Mouse (Mus musculus) right cerebral cortex, postnatal 4 days (tissue): ENCODE results near the gene Ugt1a9.

ENCODE experiments used
- DNase-seq: peaks from one replicate; pipeline ENCODE4 v3.0.0-alpha.2; 2022

Gene Ugt1a9

DNA sequence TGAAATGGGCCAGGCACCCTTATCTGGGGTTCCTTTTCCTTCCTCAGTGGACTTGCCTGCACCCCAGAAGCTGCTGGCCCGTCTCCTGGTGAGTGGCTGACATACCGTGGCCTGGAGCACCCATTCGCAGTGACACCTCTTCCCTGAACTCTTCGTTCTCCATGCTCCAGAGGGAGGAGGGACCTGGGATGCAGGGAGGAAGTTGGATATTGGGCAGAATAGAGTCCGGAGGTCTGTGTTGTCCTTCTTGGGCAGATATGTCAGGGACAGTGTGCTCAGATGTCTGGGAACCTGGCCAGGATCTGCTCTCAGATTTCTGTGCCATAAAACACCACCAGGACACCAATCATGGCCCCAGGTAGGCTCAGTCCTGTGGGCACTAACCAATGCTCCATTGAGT, 169.5 kb downstream of the Ugt1a9 start:
- no peak for DNase-seq

DNA sequence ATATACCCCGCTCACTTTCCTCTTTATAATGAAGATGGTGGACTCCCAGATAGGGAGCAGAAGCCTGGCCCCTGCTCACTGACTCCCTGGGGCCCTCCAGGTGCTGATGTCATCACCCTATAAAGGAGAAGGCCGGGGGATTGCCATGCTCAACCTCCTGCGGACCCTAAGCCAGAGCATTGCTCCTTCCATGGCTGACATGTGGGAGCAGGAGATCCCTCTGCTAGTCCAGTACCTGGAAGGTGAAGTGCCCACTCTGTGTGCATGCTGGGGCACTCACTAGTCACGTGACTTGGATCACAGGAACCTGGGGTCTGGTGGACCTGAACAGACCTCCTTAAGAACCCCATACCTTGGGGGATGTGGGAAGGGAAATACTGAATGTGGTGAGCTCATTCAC, 170.0 kb downstream of the Ugt1a9 start:
- DNase-seq = no peak

DNA sequence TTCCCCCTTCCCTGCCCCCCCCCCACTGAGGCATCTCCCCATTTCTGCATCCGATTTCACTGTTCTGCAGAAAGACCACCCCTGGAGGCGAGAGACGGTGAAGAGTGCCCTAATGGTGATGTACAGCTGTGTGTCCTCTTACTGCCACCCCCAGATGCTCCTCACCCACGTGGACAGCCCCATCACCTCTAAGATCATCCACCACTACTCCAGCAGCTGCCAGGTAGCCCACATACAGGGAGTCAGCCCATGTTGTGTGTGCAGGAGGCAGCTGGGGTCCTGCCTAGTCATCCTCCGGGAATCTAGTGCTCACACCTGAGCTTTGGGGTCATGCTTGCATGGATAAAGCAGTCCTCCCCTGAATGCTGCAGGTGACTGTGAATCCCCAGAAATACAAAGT, 173.3 kb downstream of the Ugt1a9 start:
- DNase-seq = no peak

DNA sequence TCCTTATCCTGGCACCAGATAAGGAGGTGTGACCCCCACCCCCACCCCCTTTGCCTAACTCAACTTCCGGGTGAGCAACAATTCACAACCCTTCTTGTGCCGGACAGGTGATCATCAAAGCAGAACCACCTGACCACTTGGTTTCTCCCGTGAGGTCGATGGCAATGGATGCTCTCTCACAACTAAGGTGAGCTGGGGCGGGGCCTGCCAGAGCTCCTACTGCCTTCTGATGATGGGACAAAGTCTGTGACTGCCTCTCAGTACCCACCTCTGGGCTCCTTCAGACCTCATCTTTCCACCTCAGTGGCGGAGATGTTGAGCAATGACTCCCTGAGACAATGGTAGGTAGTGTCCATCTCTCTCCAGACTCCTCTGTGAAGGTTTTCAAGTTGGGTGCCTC, 175.3 kb downstream of the Ugt1a9 start:
- DNase-seq = no peak

DNA sequence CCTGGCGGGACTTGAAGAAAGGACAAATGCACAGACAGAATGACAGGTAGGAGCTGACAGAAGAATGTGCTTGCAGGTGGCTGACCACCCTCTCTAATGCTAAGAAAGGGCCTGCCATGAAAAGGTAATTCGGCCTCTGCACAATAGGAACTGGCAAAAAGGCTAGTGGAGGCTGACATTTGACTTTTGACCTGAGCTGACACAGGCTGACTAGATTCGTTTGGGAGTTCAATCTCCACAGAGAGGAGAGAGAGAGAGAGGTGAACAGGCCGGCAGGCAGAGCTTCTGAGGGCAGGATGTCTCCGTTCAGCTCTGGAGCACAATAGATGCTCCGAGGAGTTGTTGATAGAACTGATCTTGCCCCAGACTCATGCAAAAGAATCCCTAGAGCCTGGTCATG, 175.8 kb downstream of the Ugt1a9 start:
- no peak for DNase-seq

DNA sequence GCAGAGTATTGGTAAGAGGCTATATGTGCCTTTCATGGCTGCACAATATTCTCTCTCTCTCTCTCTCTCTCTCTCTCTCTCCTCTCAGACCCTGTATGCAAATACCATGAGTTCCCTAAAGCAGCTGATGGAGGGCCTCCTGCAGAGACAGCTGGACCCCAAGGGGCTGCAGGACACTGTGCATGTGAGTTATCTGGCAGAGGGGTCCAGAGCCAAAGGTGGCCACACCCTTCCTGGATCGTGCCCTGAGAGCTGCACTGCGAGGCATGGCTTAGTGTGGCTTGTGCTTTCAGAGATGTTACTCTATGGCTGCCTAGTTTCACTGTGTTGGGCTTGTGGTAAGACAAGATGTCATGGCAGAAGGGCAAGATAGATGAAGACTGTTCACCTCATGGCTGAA, 177.1 kb downstream of the Ugt1a9 start:
- no peak for DNase-seq

DNA sequence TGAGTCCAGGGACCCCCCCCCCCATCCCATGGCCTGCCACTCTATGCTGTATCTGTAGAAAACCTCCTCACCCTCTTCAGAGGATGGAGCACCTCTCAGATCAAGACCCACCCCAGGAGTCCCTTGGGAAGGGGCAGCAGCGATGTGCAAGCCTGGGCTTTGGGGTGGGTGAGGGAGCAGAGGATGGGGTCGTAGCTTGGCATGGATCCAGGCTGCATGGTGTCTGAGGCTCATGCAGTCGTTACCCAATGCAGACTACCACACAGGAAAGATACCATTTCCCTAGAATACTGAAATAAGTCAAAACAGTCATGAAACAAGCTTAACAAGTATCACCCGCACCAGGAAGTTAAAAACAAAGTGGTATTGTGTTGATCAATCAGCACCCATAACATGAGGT, 178.1 kb downstream of the Ugt1a9 start:
- no peak for DNase-seq

DNA sequence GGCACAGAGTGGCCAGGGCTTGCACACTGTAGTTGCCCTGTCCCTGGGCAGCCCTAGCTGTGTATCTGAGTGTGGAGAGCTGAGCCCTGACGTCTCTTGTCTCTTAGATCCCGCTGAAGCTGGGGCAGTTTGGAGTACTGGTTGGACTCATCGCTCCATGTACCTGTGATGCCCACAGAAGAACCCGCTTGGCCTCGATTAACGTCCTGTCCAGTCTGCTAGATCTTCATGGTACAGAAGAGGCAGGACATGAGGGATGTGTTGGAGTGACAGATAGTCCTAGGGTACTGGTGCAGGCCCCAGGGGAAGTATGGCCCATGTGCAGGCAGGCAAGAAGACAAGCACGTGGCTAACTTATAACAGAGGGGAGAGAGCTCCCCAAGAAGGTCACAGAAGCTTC, 179.0 kb downstream of the Ugt1a9 start:
- DNase-seq = no peak

DNA sequence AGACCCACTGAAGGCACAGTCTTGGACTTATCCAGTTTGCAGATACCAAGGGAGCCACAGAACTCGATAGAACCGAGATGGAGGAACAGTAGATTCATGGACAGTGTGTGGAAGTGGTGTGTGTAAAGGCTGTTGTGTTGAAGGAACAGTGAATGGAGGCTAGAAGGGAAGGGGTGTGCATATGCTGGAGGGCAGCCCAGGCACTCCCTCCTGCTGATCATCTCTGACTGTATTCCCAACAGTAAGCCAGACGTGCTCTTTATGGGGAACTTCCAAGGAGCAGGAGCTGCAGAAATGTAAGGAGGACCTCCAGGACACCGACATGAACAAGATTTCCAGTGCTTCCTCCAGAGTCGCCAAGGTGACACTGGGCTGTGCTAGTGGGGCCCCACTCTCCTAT, 179.4 kb downstream of the Ugt1a9 start:
- DNase-seq = no peak

DNA sequence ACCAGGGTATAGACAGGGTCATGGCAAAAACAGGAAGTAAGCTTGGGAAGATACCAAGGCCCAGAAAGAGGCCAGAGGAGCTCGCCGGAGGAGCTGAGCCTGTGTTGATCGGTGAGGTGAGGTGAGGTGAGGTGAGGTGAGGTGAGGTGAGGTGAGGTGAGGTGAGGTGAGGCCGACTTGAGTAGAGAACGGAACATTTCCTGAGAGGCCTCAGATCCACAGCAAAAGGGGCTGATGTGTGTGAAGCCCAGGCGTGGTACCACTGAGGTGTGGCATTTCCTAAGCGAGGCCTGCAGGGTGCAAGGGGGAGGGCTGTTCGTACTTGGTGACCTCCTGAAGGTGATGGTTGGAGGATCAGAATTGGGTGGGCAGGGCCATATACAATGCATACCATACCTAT, 182.5 kb downstream of the Ugt1a9 start:
- no peak for DNase-seq

DNA sequence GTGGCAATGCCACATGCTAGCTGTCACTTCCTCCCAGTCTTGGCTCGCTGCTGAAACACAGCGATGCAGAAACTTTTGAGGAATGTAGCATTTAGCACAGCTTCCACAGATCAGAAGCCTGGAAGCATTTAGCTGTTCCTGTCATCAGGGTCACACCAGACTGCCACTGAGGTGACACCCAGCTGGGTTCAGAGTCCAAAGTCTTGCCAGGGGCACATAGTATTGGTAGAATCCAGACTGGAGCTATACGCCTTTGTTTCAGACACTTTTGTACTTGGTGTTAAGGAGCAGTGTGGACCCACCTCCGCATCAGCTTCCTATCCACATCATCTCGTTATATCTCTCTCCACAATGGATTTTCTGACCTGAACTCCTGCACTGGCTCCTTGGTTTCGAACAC, 182.9 kb downstream of the Ugt1a9 start:
- no peak for DNase-seq

DNA sequence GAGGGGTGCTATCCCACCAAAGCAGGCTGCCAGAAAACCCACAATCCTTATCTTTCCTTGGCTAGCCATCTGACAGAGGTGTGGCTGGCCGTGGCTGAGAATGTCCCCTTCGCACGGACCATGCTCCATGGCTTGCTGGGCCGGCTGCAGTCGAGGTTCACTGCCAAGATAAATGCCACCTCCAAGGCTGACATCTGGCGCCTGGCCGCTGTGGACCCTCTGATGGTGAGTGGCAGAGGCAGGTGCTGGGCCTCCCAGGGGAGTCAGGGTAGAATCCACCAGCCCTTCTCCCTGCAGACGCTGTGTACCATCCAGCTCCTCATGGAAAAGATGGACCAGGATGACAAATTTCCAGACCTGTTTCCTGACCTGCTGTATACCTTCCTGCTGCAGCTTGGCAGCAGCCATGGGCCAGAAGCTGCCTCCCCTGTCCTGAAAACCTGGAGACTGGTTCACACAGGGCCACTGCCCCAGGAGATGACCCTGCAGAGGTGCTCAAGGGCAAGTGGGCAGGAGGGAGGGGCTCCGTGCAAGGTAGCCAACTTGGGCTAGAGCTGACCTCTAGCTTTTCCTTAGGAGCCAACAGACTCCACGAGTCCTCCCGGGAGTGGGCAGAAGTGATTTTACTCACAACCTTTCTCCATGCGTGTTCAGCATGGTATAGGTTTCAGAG, 184.3 kb downstream of the Ugt1a9 start:
- no peak for DNase-seq

DNA sequence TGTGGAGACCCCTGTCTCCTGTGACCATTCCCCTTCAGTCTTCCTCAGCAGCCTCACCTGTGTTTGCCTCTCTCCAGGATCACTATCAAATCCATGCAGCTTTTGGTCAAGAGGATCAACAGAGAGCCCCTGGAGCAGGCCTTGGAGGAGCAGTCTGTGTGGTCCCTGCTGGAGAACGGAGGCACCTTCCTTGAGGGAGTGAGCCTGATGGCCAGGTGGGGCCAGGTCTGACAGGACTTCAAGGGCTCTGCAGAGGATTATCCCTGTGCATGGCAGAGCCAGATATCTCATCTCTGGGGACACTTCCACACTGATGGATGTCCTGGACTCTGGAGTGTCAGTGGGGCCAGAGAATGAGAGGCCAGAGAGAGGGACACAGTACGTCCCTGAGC, 184.9 kb downstream of the Ugt1a9 start:
- DNase-seq = no peak

DNA sequence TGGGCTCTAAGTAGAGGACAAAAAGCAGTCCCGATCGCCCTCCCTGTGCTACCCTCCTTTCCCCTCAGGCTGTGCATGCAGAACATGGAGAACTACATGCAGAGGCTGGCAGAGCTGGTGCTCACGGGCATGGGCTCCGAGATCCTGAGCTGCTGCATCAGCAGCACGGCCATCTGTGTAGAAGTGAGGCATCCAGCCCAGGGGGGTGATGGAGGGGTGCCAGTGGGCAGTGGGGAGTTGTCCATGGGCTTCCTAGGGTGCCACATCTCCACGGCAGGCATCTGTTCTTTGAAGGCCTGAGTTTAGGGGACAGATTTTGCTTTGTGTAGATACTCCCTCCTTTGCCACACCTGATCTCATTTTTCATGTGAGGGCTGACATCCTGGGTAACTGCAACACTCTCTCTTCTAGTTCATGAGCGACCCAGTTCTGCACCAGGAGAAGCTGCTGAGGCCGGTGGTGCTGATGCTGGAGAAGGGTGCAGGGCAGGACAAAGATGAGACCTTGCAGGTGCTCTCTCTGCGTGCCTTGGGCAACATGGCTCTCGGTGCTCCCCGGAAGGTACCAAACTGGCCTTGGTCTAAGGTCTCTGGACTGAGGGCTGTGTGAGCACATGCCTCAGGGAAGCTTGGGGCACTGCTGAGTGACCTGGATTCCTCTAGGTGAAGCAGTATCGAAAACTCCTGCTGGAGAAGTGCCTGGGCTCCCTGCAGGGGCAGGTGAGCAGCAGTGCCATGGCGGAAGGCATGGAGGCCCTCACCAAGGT, 185.6 kb downstream of the Ugt1a9 start:
- no peak for DNase-seq

DNA sequence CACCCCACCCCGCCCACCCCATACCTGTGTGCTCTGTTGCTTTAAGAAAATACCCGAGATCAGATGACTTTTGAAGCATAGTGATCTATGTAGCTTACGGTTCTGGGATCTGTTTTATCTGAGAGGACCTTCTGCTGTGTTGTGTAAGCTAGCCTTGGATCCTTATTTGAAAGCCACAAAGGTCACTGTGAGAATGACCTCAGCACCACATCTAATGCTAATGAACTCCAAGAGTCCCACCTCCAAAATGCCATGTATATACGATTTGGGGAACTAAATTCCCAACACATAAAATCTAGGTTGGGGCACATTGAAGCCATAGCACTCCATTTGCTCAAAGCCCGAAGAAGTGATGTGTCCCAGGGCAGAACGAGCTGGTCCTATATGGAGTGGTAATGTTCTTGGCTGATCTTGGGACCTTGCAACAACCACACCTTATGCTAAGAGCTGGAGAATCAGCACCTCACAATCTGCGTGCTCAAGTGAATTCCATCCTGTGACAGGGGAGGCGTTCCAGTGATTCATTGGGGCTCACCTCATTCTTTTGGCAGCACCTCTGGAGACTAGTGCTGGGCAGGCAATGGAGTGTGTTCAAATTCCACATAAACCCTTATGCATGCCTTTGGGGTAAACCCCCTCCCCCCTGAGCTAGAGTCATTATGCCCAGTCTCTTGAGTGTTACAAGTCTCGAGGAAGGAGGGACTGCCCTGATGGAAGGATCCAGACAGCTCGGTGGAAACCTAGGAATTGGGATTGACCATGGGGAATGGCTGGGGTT, 186.5 kb downstream of the Ugt1a9 start:
- DNase-seq = no peak

DNA sequence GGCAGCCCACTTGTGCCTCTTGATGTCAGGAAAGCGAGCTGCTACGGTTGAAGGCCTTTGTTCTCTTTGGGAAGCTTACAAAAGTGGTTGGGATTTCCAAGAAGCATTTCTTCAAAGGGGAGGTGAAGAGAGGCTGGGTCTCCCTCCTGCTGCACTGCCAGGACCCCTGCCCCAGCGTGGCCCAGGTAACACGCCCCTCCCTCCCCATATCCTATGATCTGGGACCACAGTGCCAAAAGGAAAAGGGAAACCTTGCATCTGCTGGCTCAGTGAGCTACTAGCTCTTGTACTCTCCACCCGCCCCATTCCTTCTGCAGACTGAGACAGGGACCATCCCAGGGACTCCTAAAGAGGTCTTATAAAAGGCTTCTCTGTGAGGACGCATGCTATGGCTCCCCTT, 187.1 kb downstream of the Ugt1a9 start:
- DNase-seq = no peak

DNA sequence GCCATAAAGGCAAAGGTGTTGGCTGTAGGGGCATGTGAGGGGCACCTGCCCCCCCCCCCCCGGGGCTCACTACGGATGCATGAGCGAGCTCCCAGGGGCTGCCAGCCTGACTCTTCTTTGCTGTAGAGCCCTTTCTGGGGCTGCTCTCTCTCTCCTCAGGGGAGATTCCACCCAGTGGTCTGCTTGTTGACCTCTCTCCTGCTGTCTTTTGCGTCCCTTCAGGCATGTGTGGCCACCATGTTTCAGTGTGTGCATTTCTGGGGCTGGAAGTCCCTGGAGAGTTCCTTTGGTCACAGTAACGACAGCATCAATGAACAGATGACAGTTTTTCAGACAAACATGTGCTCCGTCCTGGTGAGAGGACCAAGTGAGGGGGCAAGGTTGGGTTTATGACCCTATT, 187.8 kb downstream of the Ugt1a9 start:
- no peak for DNase-seq

DNA sequence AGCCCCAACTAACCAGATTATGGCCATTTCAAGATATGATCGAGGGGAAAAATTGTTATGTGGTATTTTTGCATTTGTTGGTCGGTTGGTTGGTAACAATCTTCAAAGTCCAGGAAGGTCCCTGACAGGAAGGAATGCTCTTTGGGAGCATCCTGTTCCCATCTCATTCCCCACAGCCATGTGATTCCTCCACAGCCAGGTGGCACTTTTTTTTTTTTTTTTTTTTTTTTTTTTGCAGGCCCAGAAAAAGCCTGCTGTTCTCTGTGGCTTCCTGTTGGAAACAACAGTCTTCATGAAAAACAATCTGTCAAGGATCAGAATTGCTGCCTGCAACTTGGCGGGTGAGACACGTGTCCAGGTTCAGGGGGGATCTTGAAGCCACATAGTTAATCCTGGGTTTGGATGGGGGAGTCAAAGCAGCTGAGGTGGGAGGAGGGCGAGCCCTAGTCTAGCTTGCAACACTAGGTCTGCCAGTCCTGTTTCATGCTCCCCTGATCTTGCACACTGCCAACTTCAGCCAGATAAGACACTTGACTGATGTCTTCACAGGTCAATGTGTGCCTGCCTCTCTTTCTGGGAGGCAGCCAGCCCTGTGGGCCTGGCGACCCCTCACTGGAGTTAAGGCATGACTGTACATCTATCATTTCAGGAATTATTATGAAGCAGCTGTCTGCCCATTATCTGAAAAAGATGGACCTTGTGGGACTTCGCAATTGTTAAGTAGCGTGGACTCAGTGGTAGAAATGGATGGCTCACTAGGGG, 188.5 kb downstream of the Ugt1a9 start:
- no peak for DNase-seq

DNA sequence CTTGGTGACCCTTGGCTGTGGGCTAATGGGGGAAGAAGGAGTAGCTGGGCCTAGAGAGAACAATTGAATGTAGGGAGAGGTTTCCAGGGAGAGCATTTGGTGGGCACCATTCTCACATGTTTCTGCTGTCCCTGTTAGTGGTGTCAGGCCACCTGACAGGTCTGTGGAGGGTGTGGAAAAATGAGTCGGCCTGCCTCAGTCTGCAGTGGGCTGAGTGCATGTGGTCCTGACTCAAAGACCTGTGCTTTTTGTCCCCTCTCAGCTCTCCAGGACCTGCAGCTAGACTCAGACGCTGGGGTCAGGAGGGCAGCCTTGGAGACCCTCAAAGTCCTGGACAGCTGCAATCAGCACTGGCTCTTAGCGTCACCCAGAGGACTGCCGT, 189.0 kb downstream of the Ugt1a9 start:
- DNase-seq = no peak

DNA sequence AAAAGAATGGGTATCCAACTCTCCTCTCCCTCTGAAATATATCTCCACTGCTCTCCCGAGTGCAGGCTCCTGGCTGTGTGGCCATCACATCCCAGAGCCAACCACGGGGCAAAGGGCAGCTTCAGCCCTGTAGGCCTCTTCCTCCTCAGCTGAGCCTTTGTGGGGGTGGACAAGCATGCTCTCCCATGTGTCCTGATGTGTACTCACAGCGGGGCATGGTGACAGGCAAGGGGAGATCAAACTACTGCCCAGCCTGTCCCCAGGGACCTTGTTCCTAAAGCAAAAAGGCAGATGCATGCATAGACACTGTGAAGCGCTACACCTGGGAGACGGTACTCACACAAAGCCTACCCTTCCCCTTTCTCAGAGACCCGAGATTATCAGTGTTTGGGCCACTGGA, 189.5 kb downstream of the Ugt1a9 start:
- DNase-seq = peak; percentile 60

DNA sequence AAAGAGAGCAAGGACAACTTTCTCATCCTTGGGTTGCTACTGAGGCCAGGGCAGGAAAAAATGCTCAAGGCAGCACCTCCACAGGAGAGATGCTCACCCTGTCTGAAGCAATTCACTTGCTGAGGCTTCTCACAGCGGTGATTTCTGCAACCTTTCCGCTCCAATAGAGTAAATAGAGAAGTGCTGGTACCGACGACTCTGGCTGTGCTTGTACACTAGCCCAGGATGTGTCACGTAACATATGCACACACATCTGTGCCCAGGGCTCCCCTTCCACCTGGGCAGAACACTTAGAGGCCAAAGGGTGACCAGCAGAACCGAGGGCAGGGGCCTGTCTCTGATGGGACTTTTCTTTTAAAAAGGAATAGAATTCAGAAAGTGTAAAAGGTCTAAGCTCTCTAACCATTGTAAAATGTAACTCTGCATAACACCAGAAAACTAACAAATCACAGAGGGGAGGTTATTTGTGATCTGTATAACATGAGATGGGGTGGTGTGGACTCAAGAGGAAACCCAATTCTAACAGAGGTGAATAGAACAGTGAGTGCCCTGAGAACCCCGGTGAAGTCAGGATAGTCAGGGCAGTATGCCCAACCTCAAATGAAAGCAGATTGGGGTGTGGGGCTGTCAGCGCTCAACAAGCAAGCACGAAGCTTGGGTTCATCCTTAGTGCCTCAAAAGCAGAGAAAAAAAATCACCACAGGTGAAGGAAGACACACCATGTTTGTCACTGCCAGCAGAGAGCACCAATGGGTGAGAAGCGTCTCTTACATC, 190.2 kb downstream of the Ugt1a9 start:
- no peak for DNase-seq

DNA sequence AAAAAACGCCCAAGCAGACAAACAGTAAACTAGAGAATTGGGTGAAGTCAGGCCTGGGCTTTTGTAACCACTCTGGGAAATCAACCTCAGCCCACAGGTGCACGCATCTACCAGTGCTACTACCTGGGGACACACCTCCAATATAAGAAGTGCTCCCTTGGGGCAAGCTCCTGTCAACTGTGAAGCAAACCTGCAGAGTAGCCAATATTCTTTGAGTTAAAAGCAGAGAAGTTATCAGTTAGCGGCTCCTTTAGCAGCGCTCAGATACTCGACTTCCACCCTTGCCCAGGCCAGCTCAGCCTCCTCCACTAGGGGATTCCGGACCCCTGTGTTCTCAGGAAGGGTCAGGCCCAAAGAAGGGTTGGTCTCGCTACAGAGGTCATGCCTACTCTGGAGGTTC, 191.1 kb downstream of the Ugt1a9 start:
- DNase-seq = no peak

DNA sequence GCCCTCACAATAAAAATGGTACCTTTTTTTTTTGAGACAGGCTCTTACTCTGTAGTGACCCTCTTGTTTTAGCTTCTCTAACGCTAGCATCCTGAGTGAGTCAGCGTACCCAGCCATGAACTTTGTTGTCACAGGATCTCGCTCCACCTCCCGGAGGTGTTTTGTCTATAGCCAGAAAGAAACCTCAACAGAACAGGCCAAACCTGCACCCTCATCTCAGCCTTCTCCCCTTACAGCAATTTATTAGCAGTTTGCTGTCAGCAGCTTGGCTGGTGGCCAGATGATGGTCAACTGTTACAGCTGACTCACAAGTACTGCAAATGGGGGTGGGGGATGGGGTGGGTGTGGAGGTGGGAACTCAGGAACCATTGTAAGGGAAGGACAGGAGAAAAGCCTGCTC, 191.7 kb downstream of the Ugt1a9 start:
- no peak for DNase-seq
